Mouse (Mus musculus): Measurements from ENCODE around the gene Prkn. TPM values are rescaled to one million over a fixed set of nuclear protein-coding genes. Genes with fewer than 3 reads are reported as not detected.

Gene Prkn
- polyA plus RNA-seq, 1 experiment from 2014 or later, result 1.5 TPM

DNA sequence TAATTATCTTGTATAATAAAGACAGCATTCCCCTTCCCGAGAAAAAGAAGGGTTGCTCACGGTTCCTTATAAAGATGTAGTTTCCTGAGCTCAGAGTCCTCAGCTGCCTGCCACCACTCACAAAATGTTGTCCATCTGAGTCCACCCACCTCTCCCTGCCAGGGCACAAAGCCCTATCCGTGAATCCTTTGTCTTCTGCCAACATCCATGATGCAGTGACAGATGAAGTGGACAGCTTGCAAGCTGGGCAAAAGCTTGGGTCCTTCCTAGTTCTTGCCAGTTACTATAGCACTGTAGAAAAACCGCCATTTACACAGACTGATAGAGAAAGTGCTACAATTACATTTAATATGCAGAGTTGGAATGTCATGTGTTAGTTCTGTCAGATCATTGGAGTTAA is 649.9 kb downstream of the Prkn start:
- Histone ChIP-seq H3K4me3 (ENCODE audit: low read depth, low read length) (no peak overlapping the region), H3K9ac (ENCODE audit: low read length) (no peak overlapping the region), H3K4me2 (ENCODE audit: low read depth, low read length, severe bottlenecking) (no peak overlapping the region), H3K4me1 (replicated peaks; ENCODE audit: control insufficient read depth, insufficient read depth, low read length) (no peaks in the 10 kb centered on the region), H3K27ac (ENCODE audit: low read depth, low read length) (no peak overlapping the region), H3K36me3 (ENCODE audit: control insufficient read depth, insufficient read depth, low read length) (no peaks in the 10 kb centered on the region), H3K9me3 (ENCODE audit: control insufficient read depth, low read length) (no peaks in the 10 kb centered on the region; the same call in 1 of the 2 replicates), H3K27me3 (ENCODE audit: control insufficient read depth, insufficient read depth, low read length) (no peaks in the 10 kb centered on the region)
- WGBS, result 77% methylated on average over 4 of the region's 4 CpGs
- no peak for DNase-seq (ENCODE audit: low spot score)
- ATAC-seq (replicated peaks; ENCODE audit: low FRiP score), result no peak

DNA sequence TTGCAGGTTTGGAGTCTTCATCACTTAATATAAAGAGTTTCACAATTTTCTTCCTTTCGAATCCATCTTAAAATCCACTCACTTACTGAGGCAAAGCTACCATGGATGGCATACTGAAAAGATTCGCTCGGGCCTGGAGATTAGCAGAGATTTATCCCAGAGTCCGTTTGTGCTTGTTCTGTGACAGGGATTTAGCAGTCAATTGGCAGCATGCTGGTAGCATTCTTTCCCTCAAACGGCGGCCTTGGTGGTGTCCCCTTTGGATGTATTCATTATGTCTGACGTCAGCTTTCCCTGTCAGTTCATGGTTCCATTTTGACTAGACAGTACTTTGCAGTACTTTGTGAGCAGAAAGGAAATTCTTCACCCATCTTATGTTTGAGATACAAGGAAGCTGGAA is 662.4 kb downstream of the Prkn start:
- H3K4me3 ChIP-seq (ENCODE audit: low read depth, low read length), result no peak overlapping the region
- no peaks in the 10 kb centered on the region for H3K4me1 ChIP-seq (replicated peaks; ENCODE audit: control insufficient read depth, insufficient read depth, low read length)
- no peaks in the 10 kb centered on the region for H3K27me3 ChIP-seq (ENCODE audit: control insufficient read depth, insufficient read depth, low read length)
- H3K9ac ChIP-seq (ENCODE audit: low read length), result no peak overlapping the region
- no peak overlapping the region for H3K27ac ChIP-seq (ENCODE audit: low read depth, low read length)
- no peaks in the 10 kb centered on the region for H3K36me3 ChIP-seq (ENCODE audit: control insufficient read depth, insufficient read depth, low read length)
- H3K4me2 ChIP-seq (ENCODE audit: low read depth, low read length, severe bottlenecking), result no peak overlapping the region
- no peak for ATAC-seq (replicated peaks; ENCODE audit: low FRiP score)
- no peak for DNase-seq (ENCODE audit: low spot score)
- WGBS, result 40% methylated on average over 7 of the region's 7 CpGs
- H3K9me3 ChIP-seq (ENCODE audit: control insufficient read depth, low read length), result no peaks in the 10 kb centered on the region

DNA sequence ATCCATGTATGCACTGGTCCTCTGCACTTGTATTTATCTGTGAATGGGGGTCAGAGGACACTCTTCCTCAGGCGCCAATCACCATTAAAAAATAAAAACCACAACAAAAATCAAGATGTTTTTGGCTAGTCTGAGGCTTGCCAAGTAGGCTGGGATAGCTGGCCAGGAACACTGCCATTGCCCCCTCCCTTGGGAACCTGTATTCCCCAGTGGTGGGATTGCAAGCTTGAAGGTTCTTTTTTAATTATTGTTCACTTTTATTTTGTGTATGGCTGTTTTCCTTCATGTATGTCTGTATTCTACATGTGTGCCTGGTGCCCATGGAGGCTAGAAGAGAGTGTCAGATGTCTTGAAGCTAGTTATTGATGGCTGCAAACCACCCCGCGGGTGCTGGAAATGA is 664.3 kb downstream of the Prkn start:
- 94% methylated on average over 3 of the region's 3 CpGs for WGBS

DNA sequence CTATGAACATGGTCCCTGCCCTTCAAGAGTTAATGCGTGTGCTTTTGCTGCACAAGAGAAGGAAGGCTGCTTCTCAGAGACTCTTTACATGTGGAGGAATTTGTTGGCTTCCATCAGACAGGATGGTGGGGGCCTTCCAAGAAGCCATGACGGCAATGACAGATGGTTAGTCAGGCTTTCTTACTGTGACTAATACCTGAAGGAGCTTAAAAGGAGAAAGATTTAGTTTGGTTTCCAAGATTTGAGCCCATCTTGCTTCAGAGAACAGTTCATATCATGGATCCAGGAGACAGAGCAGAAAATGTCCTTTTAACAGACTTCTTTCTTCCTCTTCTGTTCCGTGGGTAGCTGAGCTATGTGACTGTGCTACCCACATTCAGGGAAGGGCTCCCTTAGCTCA is 666.9 kb downstream of the Prkn start:
- ATAC-seq (replicated peaks; ENCODE audit: low FRiP score), result no peak
- no peaks in the 10 kb centered on the region for H3K36me3 ChIP-seq (ENCODE audit: control insufficient read depth, insufficient read depth, low read length)
- no peaks in the 10 kb centered on the region for H3K9me3 ChIP-seq (ENCODE audit: control insufficient read depth, low read length)
- no peak overlapping the region for H3K27ac ChIP-seq (ENCODE audit: low read depth, low read length)
- H3K4me3 ChIP-seq (ENCODE audit: low read depth, low read length), result no peak overlapping the region
- WGBS, result 87% methylated on average over 3 of the region's 3 CpGs
- H3K4me2 ChIP-seq (ENCODE audit: low read depth, low read length, severe bottlenecking), result no peak overlapping the region
- H3K4me1 ChIP-seq (replicated peaks; ENCODE audit: control insufficient read depth, insufficient read depth, low read length), result no peaks in the 10 kb centered on the region
- H3K27me3 ChIP-seq (ENCODE audit: control insufficient read depth, insufficient read depth, low read length), result no peaks in the 10 kb centered on the region
- no peak overlapping the region for H3K9ac ChIP-seq (ENCODE audit: low read length)
- no peak for DNase-seq (ENCODE audit: low spot score)

More for the DNA sequence above, 664.3 kb downstream of the Prkn start:
- Histone ChIP-seq H3K9me3 (ENCODE audit: control insufficient read depth, low read length) (no peaks in the 10 kb centered on the region), H3K36me3 (ENCODE audit: control insufficient read depth, insufficient read depth, low read length) (no peaks in the 10 kb centered on the region), H3K27me3 (ENCODE audit: control insufficient read depth, insufficient read depth, low read length) (no peaks in the 10 kb centered on the region), H3K4me3 (ENCODE audit: low read depth, low read length) (no peak overlapping the region), H3K4me2 (ENCODE audit: low read depth, low read length, severe bottlenecking) (no peak overlapping the region), H3K27ac (ENCODE audit: low read depth, low read length) (no peak overlapping the region), H3K9ac (ENCODE audit: low read length) (no peak overlapping the region), H3K4me1 (replicated peaks; ENCODE audit: control insufficient read depth, insufficient read depth, low read length) (no peaks in the 10 kb centered on the region)
- ATAC-seq (replicated peaks; ENCODE audit: low FRiP score), result no peak
- DNase-seq (ENCODE audit: low spot score), result no peak

DNA sequence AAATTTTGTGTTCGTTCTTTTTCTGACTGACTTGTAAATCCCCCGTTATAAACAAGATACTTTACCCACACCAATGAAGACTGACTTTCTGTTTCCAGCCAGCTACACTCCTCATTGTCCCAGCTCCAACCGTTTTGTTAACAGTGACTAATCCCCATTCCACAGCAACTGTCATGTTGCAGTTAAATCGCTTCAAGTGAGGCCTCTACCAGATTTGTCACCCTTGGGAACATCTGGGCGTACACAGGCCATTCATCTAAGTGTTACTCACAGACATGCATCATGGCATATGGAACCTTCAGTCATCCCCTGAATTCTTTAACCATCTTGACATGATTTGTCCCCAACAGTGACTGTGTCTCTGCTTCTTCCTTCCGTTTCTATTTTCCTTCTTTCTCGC is 669.9 kb downstream of the Prkn start:
- H3K36me3 ChIP-seq (ENCODE audit: control insufficient read depth, insufficient read depth, low read length), result no peaks in the 10 kb centered on the region
- H3K27ac ChIP-seq (ENCODE audit: low read depth, low read length), result no peak overlapping the region
- H3K4me1 ChIP-seq (replicated peaks; ENCODE audit: control insufficient read depth, insufficient read depth, low read length), result peaks cover 3% of the 10 kb centered on the region; the same call in 1 of the 2 replicates
- no peak overlapping the region for H3K9ac ChIP-seq (ENCODE audit: low read length)
- H3K4me2 ChIP-seq (ENCODE audit: low read depth, low read length, severe bottlenecking), result no peak overlapping the region
- DNase-seq (ENCODE audit: low spot score) (no peak), ATAC-seq (replicated peaks; ENCODE audit: low FRiP score) (no peak)
- no peaks in the 10 kb centered on the region for H3K9me3 ChIP-seq (ENCODE audit: control insufficient read depth, low read length)
- 64% methylated on average over 7 of the region's 7 CpGs for WGBS
- no peak overlapping the region for H3K4me3 ChIP-seq (ENCODE audit: low read depth, low read length)
- no peaks in the 10 kb centered on the region for H3K27me3 ChIP-seq (ENCODE audit: control insufficient read depth, insufficient read depth, low read length)

DNA sequence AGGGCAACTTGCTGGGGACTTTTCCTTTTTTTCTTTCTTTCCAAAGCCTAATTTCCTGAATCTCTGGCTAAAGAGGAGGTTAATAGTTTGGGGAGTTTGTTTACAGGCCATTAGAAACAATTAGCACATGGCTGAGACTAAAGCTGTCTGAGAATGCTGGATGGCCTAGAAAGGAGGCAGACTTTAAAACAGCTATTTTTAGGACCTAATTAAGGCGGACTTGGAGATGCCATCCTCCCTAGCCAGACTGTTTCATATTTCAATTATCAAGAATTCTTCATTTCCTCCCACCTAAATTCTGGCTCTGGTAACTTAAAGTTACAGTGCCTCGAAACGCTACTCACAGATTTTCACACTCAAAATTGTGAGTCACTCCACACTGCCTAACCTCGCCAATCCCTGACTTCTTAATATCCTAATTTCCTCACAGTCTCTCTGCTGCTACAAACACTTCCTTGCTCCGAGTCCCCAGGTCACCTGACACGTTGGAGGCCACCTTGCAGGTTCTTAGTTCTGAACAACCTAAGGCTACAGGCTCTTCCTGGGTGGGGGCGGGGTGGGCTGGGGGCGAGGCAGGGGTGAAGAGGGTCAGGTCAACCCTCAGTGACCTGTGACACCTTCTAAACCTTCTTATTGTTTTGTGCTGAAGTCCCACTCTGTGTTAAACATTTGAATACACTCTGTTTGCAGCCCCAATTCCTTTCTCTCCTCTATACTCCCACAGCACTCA is 674.0 kb downstream of the Prkn start:
- Histone ChIP-seq H3K4me1 (replicated peaks; ENCODE audit: control insufficient read depth, insufficient read depth, low read length) (peaks cover 3% of the 10 kb centered on the region; the same call in 1 of the 2 replicates), H3K27me3 (ENCODE audit: control insufficient read depth, insufficient read depth, low read length) (no peaks in the 10 kb centered on the region), H3K4me3 (ENCODE audit: low read depth, low read length) (no peak overlapping the region), H3K4me2 (ENCODE audit: low read depth, low read length, severe bottlenecking) (no peak overlapping the region), H3K9ac (ENCODE audit: low read length) (no peak overlapping the region), H3K27ac (ENCODE audit: low read depth, low read length) (no peak overlapping the region), H3K36me3 (ENCODE audit: control insufficient read depth, insufficient read depth, low read length) (no peaks in the 10 kb centered on the region), H3K9me3 (ENCODE audit: control insufficient read depth, low read length) (no peaks in the 10 kb centered on the region)
- ATAC-seq (replicated peaks; ENCODE audit: low FRiP score), result no peak
- WGBS, result 38% methylated on average over 8 of the region's 8 CpGs
- no peak for DNase-seq (ENCODE audit: low spot score)

DNA sequence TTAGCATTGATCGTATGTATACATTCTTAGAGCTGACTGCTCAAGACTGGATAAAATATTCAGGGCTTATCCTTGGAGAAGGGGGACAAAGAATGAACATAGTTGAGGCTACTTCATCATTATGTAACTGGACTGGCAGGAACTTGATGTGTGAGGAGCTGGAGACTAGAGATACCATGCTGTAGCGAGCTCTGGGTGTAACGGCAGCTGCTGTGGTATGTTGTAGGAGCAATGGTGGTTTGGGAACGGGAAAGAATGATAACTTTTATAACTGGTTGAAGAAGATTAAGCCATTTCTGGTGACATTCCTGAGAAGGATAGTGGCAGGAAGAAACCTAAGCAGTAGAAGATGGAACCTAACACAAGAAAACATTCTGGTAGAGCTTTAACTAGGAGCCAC is 675.4 kb downstream of the Prkn start:
- H3K4me1 ChIP-seq (replicated peaks; ENCODE audit: control insufficient read depth, insufficient read depth, low read length), result peaks cover 3% of the 10 kb centered on the region; the same call in 1 of the 2 replicates

DNA sequence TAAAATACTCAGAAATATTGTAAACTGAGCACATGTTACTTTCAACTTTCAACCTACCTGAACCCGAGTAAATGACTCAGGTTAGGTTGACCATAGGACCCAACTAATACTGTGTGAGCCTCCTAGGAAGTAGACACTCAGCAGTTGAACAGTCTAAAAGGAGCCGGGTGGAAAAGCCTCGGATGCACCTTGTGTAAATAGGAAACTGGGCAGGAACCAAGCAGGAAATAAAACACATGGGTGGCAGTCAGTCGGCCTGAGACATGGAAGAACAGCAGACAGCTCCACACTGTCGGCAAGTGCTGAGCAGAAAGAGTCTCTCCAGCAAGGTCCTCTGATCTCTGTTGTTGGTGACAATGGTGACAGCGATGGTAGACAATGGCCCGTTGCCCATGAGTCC is 676.0 kb downstream of the Prkn start:
- Histone ChIP-seq H3K9ac (ENCODE audit: low read length) (no peak overlapping the region), H3K36me3 (ENCODE audit: control insufficient read depth, insufficient read depth, low read length) (no peaks in the 10 kb centered on the region), H3K4me3 (ENCODE audit: low read depth, low read length) (no peak overlapping the region), H3K4me2 (ENCODE audit: low read depth, low read length, severe bottlenecking) (no peak overlapping the region), H3K27ac (ENCODE audit: low read depth, low read length) (no peak overlapping the region), H3K9me3 (ENCODE audit: control insufficient read depth, low read length) (no peaks in the 10 kb centered on the region), H3K27me3 (ENCODE audit: control insufficient read depth, insufficient read depth, low read length) (no peaks in the 10 kb centered on the region), H3K4me1 (replicated peaks; ENCODE audit: control insufficient read depth, insufficient read depth, low read length) (peaks cover 3% of the 10 kb centered on the region; the same call in 1 of the 2 replicates)
- ATAC-seq (replicated peaks; ENCODE audit: low FRiP score) (no peak), DNase-seq (ENCODE audit: low spot score) (no peak)
- whole genome bisulfite sequencing, result 87% methylated on average over 7 of the region's 7 CpGs

More for the DNA sequence above, 675.4 kb downstream of the Prkn start:
- no peaks in the 10 kb centered on the region for H3K27me3 ChIP-seq (ENCODE audit: control insufficient read depth, insufficient read depth, low read length)
- 95% methylated on average over 4 of the region's 4 CpGs for WGBS
- H3K36me3 ChIP-seq (ENCODE audit: control insufficient read depth, insufficient read depth, low read length), result no peaks in the 10 kb centered on the region
- H3K27ac ChIP-seq (ENCODE audit: low read depth, low read length), result no peak overlapping the region
- H3K4me2 ChIP-seq (ENCODE audit: low read depth, low read length, severe bottlenecking), result no peak overlapping the region
- H3K4me3 ChIP-seq (ENCODE audit: low read depth, low read length), result no peak overlapping the region
- ATAC-seq (replicated peaks; ENCODE audit: low FRiP score) (no peak), DNase-seq (ENCODE audit: low spot score) (no peak)
- no peak overlapping the region for H3K9ac ChIP-seq (ENCODE audit: low read length)
- H3K9me3 ChIP-seq (ENCODE audit: control insufficient read depth, low read length), result no peaks in the 10 kb centered on the region

DNA sequence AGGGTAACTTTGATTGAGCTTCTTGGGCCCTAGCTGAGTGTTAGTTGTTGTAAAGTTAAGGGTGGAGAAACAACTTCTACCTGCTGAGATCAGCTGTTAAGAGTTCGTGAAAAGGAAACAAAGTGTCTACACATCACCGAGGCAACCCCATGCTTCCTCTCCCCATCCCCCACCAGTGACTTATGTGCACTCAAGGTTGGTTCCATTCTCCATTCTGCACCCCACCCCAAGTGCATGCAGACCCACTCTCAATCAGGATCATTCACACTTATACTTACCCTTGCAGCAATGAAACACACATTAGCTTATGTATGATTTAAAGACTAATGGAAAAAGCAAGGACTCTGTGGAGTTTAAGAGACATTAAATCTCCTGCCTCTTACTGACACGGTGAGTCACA is 691.9 kb downstream of the Prkn start:
- no peak for ATAC-seq (replicated peaks; ENCODE audit: low FRiP score)
- Histone ChIP-seq H3K4me2 (ENCODE audit: low read depth, low read length, severe bottlenecking) (no peak overlapping the region), H3K36me3 (ENCODE audit: control insufficient read depth, insufficient read depth, low read length) (no peaks in the 10 kb centered on the region), H3K9me3 (ENCODE audit: control insufficient read depth, low read length) (no peaks in the 10 kb centered on the region), H3K27ac (ENCODE audit: low read depth, low read length) (no peak overlapping the region), H3K9ac (ENCODE audit: low read length) (no peak overlapping the region), H3K4me3 (ENCODE audit: low read depth, low read length) (no peak overlapping the region), H3K4me1 (replicated peaks; ENCODE audit: control insufficient read depth, insufficient read depth, low read length) (peaks cover 19% of the 10 kb centered on the region; the same call in 1 of the 2 replicates), H3K27me3 (ENCODE audit: control insufficient read depth, insufficient read depth, low read length) (no peaks in the 10 kb centered on the region)
- DNase-seq (ENCODE audit: low spot score), result no peak
- 22% methylated on average over 3 of the region's 3 CpGs for WGBS
